Mouse (Mus musculus) brain, embryonic 14.5 days (tissue): ENCODE measurements around the gene Rab33b.
A peak's percentile ranks its signal among the peaks of the same experiment; 100 is the strongest.

Experiments
- CTCF ChIP-seq: fragments of 200-500 bp; IDR thresholded peaks from 2 replicates; pipeline ENCODE4 v1.5.1; 2012; ENCODE audit warnings: inconsistent platforms, mild to moderate bottlenecking, moderate library complexity, borderline replicate concordance; ENCODE audit not compliant: insufficient read depth, insufficient read length; ENCODE audit errors: extremely low read depth
- POLR2A ChIP-seq: fragments of 200-500 bp; IDR thresholded peaks from 2 replicates; pipeline ENCODE4 v1.6.1; 2012; ENCODE audit warnings: mild to moderate bottlenecking, inconsistent platforms, borderline replicate concordance; ENCODE audit not compliant: poor library complexity, insufficient read depth, insufficient read length, severe bottlenecking; ENCODE audit errors: extremely low read depth

GRCm38 (mm10) chr3:51510903-51511302 lies 27.2 kb downstream of the Rab33b start:
- peak; percentile 82 for TF ChIP-seq CTCF
- TF ChIP-seq POLR2A = no peak
